Mouse (Mus musculus) forebrain, embryonic 14.5 days (tissue): ENCODE measurements at regions not wholly inside any gene's neighbourhood (a gene's known extent, or its start where the extent isn't known, plus 50 kb on each side); places are given as distances from the start of the nearest gene placed in this dataset.

Experiments
- ATAC-seq: fragments of 200-750 bp; cut with Nextera tagmentation; 2 replicates; pipeline ENCODE4 v1.8.0; 2017; ENCODE audit warnings: mild to moderate bottlenecking, moderate library complexity
- DNase-seq: peaks from one replicate; pipeline ENCODE4 v3.0.0-alpha.2; 2015; ENCODE audit warnings: low spot score
- H3K27ac ChIP-seq: fragments of 300-500 bp; sonication (generic); 2 replicates; pipeline ENCODE4 v1.5.1; 2014; ENCODE audit warnings: low read depth, mild to moderate bottlenecking, control low read depth, low read length, moderate library complexity
- H3K27me3 ChIP-seq: fragments of 300-500 bp; sonication (generic); replicated peaks from 2 replicates; pipeline ENCODE4 v1.6.1; 2014; ENCODE audit warnings: low read length, control low read depth, mixed read lengths; ENCODE audit not compliant: control insufficient read depth, insufficient read depth
- H3K36me3 ChIP-seq: fragments of 300-500 bp; sonication (generic); 2 replicates; pipeline ENCODE4 v1.6.1; 2014; ENCODE audit warnings: low read length, control low read depth; ENCODE audit not compliant: control insufficient read depth, insufficient read depth
- H3K4me1 ChIP-seq: fragments of 300-500 bp; sonication (generic); 2 replicates; pipeline ENCODE4 v1.6.1; 2014; ENCODE audit warnings: antibody characterized with exemption, low read length, control low read depth; ENCODE audit not compliant: control insufficient read depth, insufficient read depth
- H3K4me2 ChIP-seq: fragments of 300-500 bp; sonication (generic); 2 replicates; pipeline ENCODE4 v1.6.1; 2014; ENCODE audit warnings: mild to moderate bottlenecking, control low read depth, low read length
- H3K4me3 ChIP-seq: fragments of 300-500 bp; sonication (generic); 2 replicates; pipeline ENCODE4 v1.5.1; 2014; ENCODE audit warnings: low read depth, low read length, control low read depth
- H3K9ac ChIP-seq: fragments of 300-500 bp; sonication (generic); 2 replicates; pipeline ENCODE4 v1.6.1; 2014; ENCODE audit warnings: mild to moderate bottlenecking, low read length, control low read depth, moderate library complexity
- H3K9me3 ChIP-seq: fragments of 300-500 bp; sonication (generic); replicated peaks from 2 replicates; pipeline ENCODE4 v1.6.1; 2016; ENCODE audit warnings: low read length, control low read depth, mixed read lengths; ENCODE audit not compliant: control insufficient read depth
- WGBS: fragments of 180-500 bp; shearing (Covaris S2); extraction: QIAGEN DNeasy Blood & Tissue Kit; methylation state at CpG from one replicate; pipeline ENCODE4 v1.1.7; 2014; 5-methylcytosine and 5-hydroxymethylcytosine counted together

DNA sequence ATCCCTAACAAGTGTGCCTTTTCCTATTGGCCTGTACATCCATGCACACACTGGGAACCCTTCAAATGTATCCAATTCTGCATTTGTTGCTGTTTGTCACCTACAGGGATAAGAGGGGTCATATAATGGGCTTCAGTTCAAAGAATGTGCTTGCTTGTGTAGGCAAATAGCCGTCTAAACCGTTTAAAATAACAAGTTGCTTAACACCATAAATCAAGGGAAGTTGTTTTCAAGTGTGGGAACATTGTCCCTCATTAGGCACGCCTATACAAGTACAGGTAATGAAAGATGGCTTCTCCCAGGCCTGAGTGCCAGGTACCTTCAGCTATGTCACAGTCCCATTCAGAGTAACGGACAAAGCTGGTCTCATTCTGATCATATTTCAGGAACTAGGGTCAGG, 72.0 kb upstream of the Foxn3 start:
- Histone ChIP-seq H3K9ac (no peak overlapping the region), H3K4me3 (no peak overlapping the region), H3K4me1 (peaks cover 8% of the 10 kb centered on the region), H3K9me3 (no peaks in the 10 kb centered on the region), H3K27ac (no peak overlapping the region), H3K36me3 (no peaks in the 10 kb centered on the region), H3K4me2 (no peak overlapping the region), H3K27me3 (no peaks in the 10 kb centered on the region)
- ATAC-seq (no peak), DNase-seq (no peak)
- 80% methylated on average over 4 of the region's 4 CpGs for WGBS

DNA sequence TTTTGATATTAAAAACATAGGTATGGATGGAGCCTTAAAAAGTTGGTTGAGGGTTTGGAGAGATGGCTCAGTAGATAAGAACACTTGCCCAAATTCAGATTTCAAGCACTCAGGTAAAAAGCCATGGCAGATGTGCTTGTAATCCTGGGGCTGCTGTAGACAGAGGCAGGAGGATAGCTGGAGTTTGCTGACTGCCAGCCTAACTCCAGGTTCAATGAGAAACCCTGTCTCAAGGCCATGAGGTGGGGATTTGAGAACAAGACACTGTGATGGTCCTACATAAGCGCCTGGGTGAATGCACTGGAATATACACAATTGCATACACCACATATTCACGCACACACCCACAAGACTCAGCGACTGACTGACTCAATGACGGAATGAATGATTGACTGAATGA, 71.3 kb upstream of the Foxn3 start:
- no peak overlapping the region for H3K9ac ChIP-seq
- no peaks in the 10 kb centered on the region for H3K27me3 ChIP-seq
- H3K27ac ChIP-seq, result no peak overlapping the region
- 98% methylated on average over 4 of the region's 4 CpGs for WGBS
- DNase-seq (no peak), ATAC-seq (no peak)
- H3K36me3 ChIP-seq, result no peaks in the 10 kb centered on the region
- no peak overlapping the region for H3K4me3 ChIP-seq
- H3K4me1 ChIP-seq, result peaks cover 2% of the 10 kb centered on the region; the same call in 1 of the 2 replicates
- H3K4me2 ChIP-seq, result no peak overlapping the region
- no peaks in the 10 kb centered on the region for H3K9me3 ChIP-seq

DNA sequence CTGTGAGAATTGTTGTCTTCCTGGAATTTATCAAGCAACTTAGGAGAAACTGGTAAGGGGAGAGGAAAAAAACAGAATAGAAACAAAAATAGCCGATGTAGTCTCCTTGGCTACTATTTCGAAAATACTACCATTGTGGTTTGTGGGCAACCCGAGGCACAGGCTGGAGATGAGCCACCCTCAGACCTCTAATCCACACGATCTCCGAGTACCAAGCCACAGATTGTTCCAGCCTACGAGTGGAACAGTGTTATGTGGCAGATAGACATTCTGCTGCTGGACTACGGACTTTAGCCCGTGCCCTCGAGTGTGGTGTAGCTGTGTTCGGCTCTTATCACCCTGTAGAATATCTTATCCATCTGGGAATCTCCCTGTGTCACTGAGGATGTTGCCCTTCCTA, 70.3 kb upstream of the Foxn3 start:
- DNase-seq, result no peak

DNA sequence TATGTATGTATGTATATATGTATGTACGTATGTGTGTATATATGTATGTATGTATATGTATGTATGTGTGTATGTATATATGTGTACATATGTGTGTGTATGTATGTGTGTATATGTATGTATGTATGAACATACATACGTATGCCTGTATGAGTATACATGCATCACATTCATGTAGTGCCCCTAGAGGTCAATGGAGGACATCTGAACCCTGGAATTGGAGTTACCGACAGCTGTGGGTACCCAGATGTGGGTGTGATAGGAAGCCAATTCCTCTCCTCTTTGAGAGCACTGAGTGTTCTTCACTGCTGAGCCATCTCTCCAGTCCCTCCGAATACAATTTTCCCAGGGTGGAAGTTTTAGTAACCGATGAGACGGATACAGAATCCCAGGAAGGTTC, 69.6 kb upstream of the Foxn3 start:
- ATAC-seq (no peak), DNase-seq (no peak)
- Histone ChIP-seq H3K4me1 (no peaks in the 10 kb centered on the region; the same call in 1 of the 2 replicates), H3K36me3 (no peaks in the 10 kb centered on the region), H3K9me3 (no peaks in the 10 kb centered on the region), H3K27me3 (no peaks in the 10 kb centered on the region), H3K9ac (no peak overlapping the region), H3K27ac (no peak overlapping the region), H3K4me2 (no peak overlapping the region), H3K4me3 (no peak overlapping the region)
- WGBS, result 91% methylated on average over 6 of the region's 6 CpGs

More for the DNA sequence above, 70.3 kb upstream of the Foxn3 start:
- Histone ChIP-seq H3K9me3 (no peaks in the 10 kb centered on the region), H3K9ac (no peak overlapping the region), H3K4me3 (no peak overlapping the region), H3K36me3 (no peaks in the 10 kb centered on the region), H3K27ac (no peak overlapping the region), H3K4me1 (no peaks in the 10 kb centered on the region), H3K4me2 (no peak overlapping the region), H3K27me3 (no peaks in the 10 kb centered on the region)
- 93% methylated on average over 10 of the region's 10 CpGs for WGBS
- ATAC-seq, result no peak

DNA sequence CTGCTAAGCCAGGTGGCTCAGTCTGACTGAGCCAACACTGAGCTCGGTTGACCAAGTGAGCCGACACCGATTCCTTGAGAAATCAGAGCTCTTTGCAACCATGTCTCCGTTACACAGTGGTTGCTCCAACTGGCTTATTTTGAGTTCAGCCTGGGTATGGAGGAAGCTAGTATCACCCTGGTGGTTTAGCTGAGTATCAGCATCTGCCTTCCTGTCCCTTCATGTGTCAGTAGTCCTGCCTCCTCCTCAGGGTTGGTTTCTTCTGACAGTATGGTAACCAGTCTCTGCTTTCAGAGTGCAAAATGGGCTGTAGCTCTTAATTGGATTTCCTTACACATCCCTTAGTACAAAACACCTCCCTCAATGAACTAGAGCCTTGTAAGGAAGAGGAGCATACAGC, 66.2 kb upstream of the Foxn3 start:
- Histone ChIP-seq H3K27me3 (no peaks in the 10 kb centered on the region), H3K27ac (no peak overlapping the region), H3K9me3 (no peaks in the 10 kb centered on the region), H3K36me3 (no peaks in the 10 kb centered on the region), H3K4me3 (no peak overlapping the region), H3K9ac (no peak overlapping the region), H3K4me2 (no peak overlapping the region), H3K4me1 (no peaks in the 10 kb centered on the region; the same call in 1 of the 2 replicates)
- DNase-seq, result no peak
- 95% methylated on average over 4 of the region's 4 CpGs for WGBS
- no peak for ATAC-seq

DNA sequence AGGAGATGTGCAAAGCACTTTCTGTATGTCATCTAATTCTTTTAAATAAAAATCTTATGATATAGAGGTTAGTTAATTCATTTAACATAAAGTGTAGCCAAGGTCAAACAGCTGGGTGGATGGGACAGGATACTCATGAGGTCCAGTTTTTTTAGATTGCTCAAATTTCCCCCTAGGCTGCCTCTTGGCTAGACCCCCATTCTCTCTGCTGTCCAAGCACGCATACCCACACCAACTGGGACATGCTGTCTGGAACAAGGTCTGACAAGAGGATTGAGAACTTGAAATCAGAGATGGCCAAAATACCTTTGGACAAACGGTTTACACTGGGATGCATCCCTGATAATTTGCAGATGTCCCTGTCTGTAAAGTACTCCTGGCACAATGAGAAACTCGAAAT, 65.0 kb upstream of the Foxn3 start:
- Histone ChIP-seq H3K9me3 (no peaks in the 10 kb centered on the region), H3K4me2 (peak overlapping the region; percentile 65), H3K27ac (peak overlapping the region; percentile 79; the same call in 1 of the 2 replicates), H3K36me3 (no peaks in the 10 kb centered on the region), H3K4me3 (peak overlapping the region; percentile 59; the same call in 1 of the 2 replicates), H3K4me1 (no peaks in the 10 kb centered on the region; the same call in 1 of the 2 replicates), H3K27me3 (no peaks in the 10 kb centered on the region), H3K9ac (no peak overlapping the region)
- 75% methylated on average over 3 of the region's 3 CpGs for WGBS
- ATAC-seq (no peak), DNase-seq (no peak)

DNA sequence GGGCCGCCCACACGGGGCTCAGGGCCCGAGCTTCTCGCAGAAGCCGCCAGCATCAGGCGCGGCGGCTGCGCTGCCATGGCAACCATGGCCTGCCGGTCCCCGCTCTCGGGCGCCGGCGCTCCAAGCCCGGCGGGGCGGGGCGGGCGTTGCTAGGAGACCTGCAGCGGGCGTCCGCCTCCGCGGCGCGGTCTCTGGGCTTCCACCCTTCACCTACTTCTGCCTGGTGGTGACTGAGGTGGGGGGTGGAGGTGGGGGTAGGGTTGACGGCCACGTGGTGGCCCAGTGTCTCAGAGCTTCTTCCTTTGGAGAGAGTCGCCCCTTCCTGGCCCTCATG, 64.5 kb upstream of the Foxn3 start:
- Histone ChIP-seq H3K9ac (peak overlapping the region; percentile 70), H3K27ac (peak overlapping the region; percentile 79), H3K27me3 (no peaks in the 10 kb centered on the region), H3K9me3 (no peaks in the 10 kb centered on the region), H3K4me3 (peak overlapping the region; percentile 59), H3K4me1 (no peaks in the 10 kb centered on the region; the same call in 1 of the 2 replicates), H3K4me2 (peak overlapping the region; percentile 65), H3K36me3 (no peaks in the 10 kb centered on the region)
- 0% methylated on average over 29 of the region's 30 CpGs for WGBS
- DNase-seq (peak; percentile 96), ATAC-seq (peak; percentile 98)

DNA sequence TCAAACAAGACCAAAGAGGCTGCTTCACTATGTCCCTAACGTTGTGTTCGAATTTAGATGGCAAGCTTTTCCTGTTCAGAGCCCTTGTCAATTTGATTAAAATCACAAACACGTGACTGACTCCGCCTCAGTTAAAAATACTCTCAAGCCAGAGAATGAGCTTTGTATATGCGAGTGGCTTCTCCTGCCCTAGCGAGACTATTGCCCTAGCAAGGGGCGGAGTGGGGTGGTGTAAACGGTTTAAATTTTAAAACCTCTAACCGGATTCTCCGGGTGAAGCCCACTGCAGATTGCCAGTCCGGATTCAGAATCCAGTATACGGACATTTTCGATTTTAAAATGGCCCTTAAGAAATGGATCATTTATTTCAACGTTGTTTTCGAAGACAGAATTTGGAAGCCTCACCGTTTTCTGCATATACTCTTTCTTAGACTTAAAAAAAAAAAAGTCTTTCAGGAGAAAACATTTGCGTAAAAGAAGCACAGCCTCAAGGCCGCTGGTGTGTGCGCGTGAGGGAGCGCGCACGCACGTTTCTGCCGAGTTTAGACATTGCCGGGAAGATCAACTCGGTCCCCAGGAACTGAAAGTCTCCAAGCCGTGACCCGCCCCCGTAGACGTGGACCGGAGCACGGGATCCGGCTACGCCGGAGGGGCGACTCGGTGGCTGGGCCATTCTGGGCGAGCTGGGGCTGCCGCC, 64.0 kb upstream of the Foxn3 start:
- Histone ChIP-seq H3K4me2 (peak overlapping the region; percentile 65), H3K9me3 (no peaks in the 10 kb centered on the region), H3K4me1 (no peaks in the 10 kb centered on the region; the same call in 1 of the 2 replicates), H3K36me3 (no peaks in the 10 kb centered on the region), H3K4me3 (peak overlapping the region; percentile 59), H3K27me3 (no peaks in the 10 kb centered on the region), H3K27ac (peak overlapping the region; percentile 79), H3K9ac (peak overlapping the region; percentile 70)
- 0 out of 2 replicates have a peak, but pooled peaks have one; percentile 21 for ATAC-seq
- 1% methylated on average over 40 of the region's 40 CpGs for WGBS
- peak; percentile 54 for DNase-seq

DNA sequence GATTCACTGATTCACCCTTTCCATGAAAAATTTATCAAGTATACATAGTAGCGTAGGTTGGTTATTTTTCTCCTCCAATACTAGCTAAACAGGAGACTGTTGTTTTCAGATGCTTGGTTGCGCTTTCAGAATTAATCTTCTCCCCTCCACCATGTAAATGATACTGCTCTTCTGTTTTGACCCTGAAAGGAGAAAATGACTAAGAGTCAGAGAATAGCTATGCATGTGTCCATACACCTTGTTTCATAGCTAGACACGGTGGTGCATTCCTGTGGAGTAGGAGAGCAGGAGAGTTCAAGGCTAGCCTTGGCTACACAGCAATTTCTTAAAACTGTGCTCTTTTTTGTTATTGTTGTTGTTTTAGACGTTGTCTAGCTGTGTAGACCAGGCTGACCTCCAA, 62.8 kb upstream of the Foxn3 start:
- Histone ChIP-seq H3K9ac (no peak overlapping the region), H3K27me3 (no peaks in the 10 kb centered on the region), H3K9me3 (no peaks in the 10 kb centered on the region), H3K4me2 (no peak overlapping the region), H3K27ac (no peak overlapping the region), H3K36me3 (no peaks in the 10 kb centered on the region), H3K4me3 (no peak overlapping the region), H3K4me1 (no peaks in the 10 kb centered on the region; the same call in 1 of the 2 replicates)
- DNase-seq (no peak), ATAC-seq (no peak)
- whole genome bisulfite sequencing, result 92% methylated on average over 4 of the region's 4 CpGs
